8 mouse cellular contexts compared by ENCODE assay signal in genomic region chr11:77630257-77630670, GRCm38 (mm10). TPM values are rescaled to one million over a fixed set of nuclear protein-coding genes. Genes with fewer than 3 reads are reported as not detected.
DNase-seq lines count a peak whose midpoint lies in the region; ATAC-seq and TF ChIP-seq lines count a peak whose summit lies in the region.

No protein-coding gene starts in this region.

- 0 out of 2 replicates have a peak overlapping the region, but pooled peaks have one; percentile 6 for H3K4me3 ChIP-seq in embryonic facial prominence, embryonic 11.5 days (ENCODE audit: low read depth, low read length)
- H3K4me3 ChIP-seq in kidney, adult 2 months (ENCODE audit: insufficient read depth, low read depth, low read length): peak overlapping the region; percentile 72
- H3K4me3 ChIP-seq in limb, embryonic 13.5 days: peak overlapping the region; percentile 28
- H3K4me3 ChIP-seq in midbrain, embryonic 15.5 days: peak overlapping the region; percentile 29

- no peaks in the 10 kb centered on the region for H3K9me3 ChIP-seq in embryonic facial prominence, embryonic 11.5 days (replicated peaks; ENCODE audit: control insufficient read depth, low read length)
- no peaks in the 10 kb centered on the region for H3K9me3 ChIP-seq in limb, embryonic 13.5 days
- no peaks in the 10 kb centered on the region for H3K9me3 ChIP-seq in midbrain, embryonic 15.5 days

- no peaks in the 10 kb centered on the region for H3K27me3 ChIP-seq in embryonic facial prominence, embryonic 11.5 days (ENCODE audit: control insufficient read depth, insufficient read depth, low read length)
- no peaks in the 10 kb centered on the region for H3K27me3 ChIP-seq in kidney, adult 2 months (replicated peaks; ENCODE audit: control insufficient read depth, insufficient read depth, low read length)
- no peaks in the 10 kb centered on the region; the same call in 1 of the 2 replicates for H3K27me3 ChIP-seq in limb, embryonic 13.5 days
- H3K27me3 ChIP-seq in midbrain, embryonic 15.5 days (replicated peaks): no peaks in the 10 kb centered on the region

- no peak overlapping the region for H3K27ac ChIP-seq in embryonic facial prominence, embryonic 11.5 days (replicated peaks; ENCODE audit: low read depth, low read length)
- H3K27ac ChIP-seq in kidney, adult 2 months (ENCODE audit: insufficient read depth, low read depth, low read length): no peak overlapping the region
- no peak overlapping the region for H3K27ac ChIP-seq in limb, embryonic 13.5 days
- 0 out of 2 replicates have a peak overlapping the region, but pooled peaks have one; percentile 54 for H3K27ac ChIP-seq in midbrain, embryonic 15.5 days

- H3K4me2 ChIP-seq in embryonic facial prominence, embryonic 11.5 days (ENCODE audit: low read depth, low read length): peak overlapping the region; percentile 37
- H3K4me2 ChIP-seq in limb, embryonic 13.5 days (replicated peaks): peak overlapping the region; percentile 55
- H3K4me2 ChIP-seq in midbrain, embryonic 15.5 days: peak overlapping the region; percentile 57

- TF ChIP-seq CTCF in kidney, adult 2 months (conservative IDR thresholded peaks at IDR 0.05; ENCODE audit: insufficient read depth, insufficient read length, low read depth, low read length): peak; percentile 88

- no peak for TF ChIP-seq POLR2A in kidney, adult 2 months (IDR thresholded peaks at IDR 0.05; ENCODE audit: low read depth, low read length)

- peak; percentile 88 for DNase-seq in 3T3-L1 (ENCODE audit: low read depth, low spot score)
- DNase-seq in adrenal gland, postnatal 25 days: peak; percentile 72
- peak; percentile 89 for DNase-seq in embryonic facial prominence, embryonic 11.5 days (ENCODE audit: low spot score)
- peak; percentile 78 to 91 for DNase-seq in heart, adult 18-20 months
- DNase-seq in kidney, adult 2 months: peak; percentile 89
- peak; percentile 76 to 88 for DNase-seq in spleen, postnatal 10 days (ENCODE audit: low spot score in 2 of 2)

- 14% methylated on average over 8 of the region's 8 CpGs for WGBS in embryonic facial prominence, embryonic 11.5 days
- 5% methylated on average over 8 of the region's 8 CpGs for WGBS in kidney, adult 2 months
- WGBS in limb, embryonic 13.5 days: 16% methylated on average over 8 of the region's 8 CpGs
- 12% methylated on average over 8 of the region's 8 CpGs for WGBS in midbrain, embryonic 15.5 days

- H3K9ac ChIP-seq in embryonic facial prominence, embryonic 11.5 days (replicated peaks; ENCODE audit: low read length): 0 out of 2 replicates have a peak overlapping the region, but pooled peaks have one; percentile 34
- H3K9ac ChIP-seq in limb, embryonic 13.5 days: no peak overlapping the region
- peak overlapping the region; percentile 25; the same call in 1 of the 2 replicates for H3K9ac ChIP-seq in midbrain, embryonic 15.5 days

- ATAC-seq in embryonic facial prominence, embryonic 11.5 days (replicated peaks; ENCODE audit: insufficient number of reproducible peaks, low FRiP score, low TSS enrichment, low read depth): peak; percentile 75
- ATAC-seq in limb, embryonic 13.5 days (ENCODE audit: low FRiP score, low read depth): peak; percentile 71
- ATAC-seq in midbrain, embryonic 15.5 days (replicated peaks): no peak

- H3K4me1 ChIP-seq in embryonic facial prominence, embryonic 11.5 days (ENCODE audit: control insufficient read depth, insufficient read depth, low read length): no peaks in the 10 kb centered on the region
- peaks cover 3% of the 10 kb centered on the region; the same call in 1 of the 2 replicates for H3K4me1 ChIP-seq in kidney, adult 2 months (ENCODE audit: control insufficient read depth, insufficient read depth, low read length)
- peaks cover 4% of the 10 kb centered on the region for H3K4me1 ChIP-seq in limb, embryonic 13.5 days
- H3K4me1 ChIP-seq in midbrain, embryonic 15.5 days: peaks cover 20% of the 10 kb centered on the region

- no peaks in the 10 kb centered on the region for H3K36me3 ChIP-seq in embryonic facial prominence, embryonic 11.5 days (replicated peaks; ENCODE audit: control insufficient read depth, insufficient read depth, low read depth, low read length)
- no peaks in the 10 kb centered on the region for H3K36me3 ChIP-seq in kidney, adult 2 months (ENCODE audit: control insufficient read depth, insufficient read depth, low read length)
- no peaks in the 10 kb centered on the region for H3K36me3 ChIP-seq in limb, embryonic 13.5 days
- H3K36me3 ChIP-seq in midbrain, embryonic 15.5 days (replicated peaks): no peaks in the 10 kb centered on the region

RNA-seq across cellular contexts. Expression of gene Taok1, which starts 22.6 kb away (rescaled TPM):
- 51.4 and 60.2 TPM in 2 replicates for total RNA-seq in adrenal gland, postnatal 25 days (2021)
- polyA plus RNA-seq in embryonic facial prominence, embryonic 11.5 days (2014; fragmentation: Nextera tagmentation; extraction: Ambion mirVana): 15.1 and 15.3 TPM in 2 replicates
- total RNA-seq in heart, adult 18-20 months (2021): 10 to 100 TPM; 53.3 to 54.0 TPM
- polyA plus RNA-seq in kidney, adult 2 months (2012; rRNA removed): 4.7 and 6.9 TPM in 2 replicates
- 14.5 and 14.6 TPM in 2 replicates for polyA plus RNA-seq in limb, embryonic 13.5 days (2015; fragmentation: Nextera tagmentation; extraction: Ambion mirVana)
- 23.1 and 24.2 TPM in 2 replicates for polyA plus RNA-seq in midbrain, embryonic 15.5 days (2015; fragmentation: Nextera tagmentation; extraction: Ambion mirVana)

RNA-seq across cellular contexts. Expression of gene Nufip2, which starts 55.7 kb away (rescaled TPM):
- total RNA-seq in adrenal gland, postnatal 25 days (2021): 92.9 and 94.1 TPM in 2 replicates
- polyA plus RNA-seq in embryonic facial prominence, embryonic 11.5 days (2014; fragmentation: Nextera tagmentation; extraction: Ambion mirVana): 4.1 and 4.8 TPM in 2 replicates
- 10 to 100 TPM; 47.0 to 47.9 TPM for total RNA-seq in heart, adult 18-20 months (2021)
- 10.8 and 13.5 TPM in 2 replicates for polyA plus RNA-seq in kidney, adult 2 months (2012; rRNA removed)
- polyA plus RNA-seq in limb, embryonic 13.5 days (2015; fragmentation: Nextera tagmentation; extraction: Ambion mirVana): 4.7 and 5.1 TPM in 2 replicates
- polyA plus RNA-seq in midbrain, embryonic 15.5 days (2015; fragmentation: Nextera tagmentation; extraction: Ambion mirVana): 3.6 and 4.7 TPM in 2 replicates

Comparison
In these comparisons a context has a peak if more than half of its experiments do, and no peak if none do; other contexts are left out.
1. H3K4me3 ChIP-seq: peak in every context shown above with its lines; median percentile 72 in kidney, adult 2 months; 29 in midbrain, embryonic 15.5 days; 28 in limb, embryonic 13.5 days; 6 in embryonic facial prominence, embryonic 11.5 days.